Mouse (Mus musculus): ENCODE measurements around the gene Gja10. TPM values are rescaled to one million over a fixed set of nuclear protein-coding genes. Genes with fewer than 3 reads are reported as not detected.

Gja10 gene
- polyA plus RNA-seq (2015; fragmentation: Illumina TruSeq; extraction: RNeasy Lipid Tissue Mini Kit (QIAGEN cat#74804); ENCODE audit: low read depth, low replicate concordance), result not detected

GRCm38 (mm10) chr4:32602660-32603059 lies at the start of gene Gja10:
Gja10 (minus strand) TSS chr4:32602760.

GRCm38 (mm10) chr4:32615034-32615881 lies 12.7 kb upstream of the Gja10 start, which contains the start of gene Casp8ap2:
Casp8ap2 (plus strand) TSS chr4:32615451.

Other genes starting within 250 kb of the Gja10 start
- gene Casp8ap2, start 12.7 kb upstream of the Gja10 start, polyA plus RNA-seq (2015; fragmentation: Illumina TruSeq; extraction: RNeasy Lipid Tissue Mini Kit (QIAGEN cat#74804); ENCODE audit: low read depth, low replicate concordance), result 5.7 TPM
- 19.2 TPM for gene Mdn1, start 54.4 kb upstream of the Gja10 start, polyA plus RNA-seq (2015; fragmentation: Illumina TruSeq; extraction: RNeasy Lipid Tissue Mini Kit (QIAGEN cat#74804); ENCODE audit: low read depth, low replicate concordance)
- gene Lyrm2, start 197.5 kb upstream of the Gja10 start, polyA plus RNA-seq (2015; fragmentation: Illumina TruSeq; extraction: RNeasy Lipid Tissue Mini Kit (QIAGEN cat#74804); ENCODE audit: low read depth, low replicate concordance), result 77.3 TPM

All from brain, adult 10 weeks (tissue).